Mouse (Mus musculus): ENCODE data around the gene Cbln1. TPM values are rescaled to one million over a fixed set of nuclear protein-coding genes. Genes with fewer than 3 reads are reported as not detected.

Gene Cbln1
- 1 to 10 TPM; 7.4 to 9.0 TPM for total RNA-seq (2021)
- long read RNA-seq, experiment 1, partial matches to known transcripts: 2 of 3 reads
- long read RNA-seq, experiment 1, other reads (novel, unspliced or antisense): 0 of 3 reads
- long read RNA-seq, experiment 2, partial matches to known transcripts: 1 of 1 reads
- long read RNA-seq, experiment 2, other reads (novel, unspliced or antisense): 0 of 1 reads

- peak; percentile 82 to 86 for DNase-seq (ENCODE audit: extremely low spot score in 1 of 2, low spot score in 2 of 2)
- intact Hi-C loops (cut with DNase I): loop anchor here (5.0 kb wide), 3 partner anchors 40 to 540 kb away; no protein-coding TSS in a partner anchor
- peak; percentile 54 for TF ChIP-seq CTCF (IDR thresholded peaks at IDR 0.05)
- no peak within 1 kb of the TSS for H3K27ac ChIP-seq
- H3K4me3 ChIP-seq: peak within 1 kb of the TSS; percentile 66
Measured at GRCm38 (mm10) chr8:87472271-87473236, at the start of gene Cbln1. TSS of gene Cbln1 (minus strand) at chr8:87472609.

- DNase-seq (ENCODE audit: extremely low spot score in 1 of 2, low spot score in 2 of 2): no peak
- no peak overlapping the region for H3K4me3 ChIP-seq
- H3K27ac ChIP-seq: no peak overlapping the region
- intact Hi-C loops (cut with DNase I): no loop called here
- no peak for TF ChIP-seq CTCF (IDR thresholded peaks at IDR 0.05)
Measured at GRCm38 (mm10) chr8:87517132-87517531, 44.7 kb upstream of the Cbln1 start.

GRCm38 (mm10) chr8:87513796-87514195 is 41.4 kb upstream of the Cbln1 start:
- Histone ChIP-seq H3K27ac (peak overlapping the region; percentile 36; the same call in 1 of the 2 replicates), H3K4me3 (no peak overlapping the region)
- TF ChIP-seq CTCF (IDR thresholded peaks at IDR 0.05): no peak
- intact Hi-C loops (cut with DNase I): loop anchor here (5.0 kb wide), 1 partner anchor 41 kb away; the partner anchor contains the start of gene Cbln1
- DNase-seq (ENCODE audit: extremely low spot score in 1 of 2, low spot score in 2 of 2): no peak

- intact Hi-C loops (cut with DNase I): loop anchor here (5.0 kb wide), 1 partner anchor 41 kb away; the partner anchor contains the start of gene Cbln1
- DNase-seq (ENCODE audit: extremely low spot score in 1 of 2, low spot score in 2 of 2): no peak
- no peak for TF ChIP-seq CTCF (IDR thresholded peaks at IDR 0.05)
- Histone ChIP-seq H3K27ac (peak overlapping the region; percentile 36; the same call in 1 of the 2 replicates), H3K4me3 (no peak overlapping the region)
Measured at GRCm38 (mm10) chr8:87513350-87513749, 40.9 kb upstream of the Cbln1 start.

GRCm38 (mm10) chr8:87512636-87513035 is 40.2 kb upstream of the Cbln1 start:
- intact Hi-C loops (cut with DNase I): loop anchor here (5.0 kb wide), 1 partner anchor 40 kb away; the partner anchor contains the start of gene Cbln1
- TF ChIP-seq CTCF (IDR thresholded peaks at IDR 0.05): no peak
- H3K27ac ChIP-seq: peak overlapping the region; percentile 28; the same call in 1 of the 2 replicates
- DNase-seq (ENCODE audit: extremely low spot score in 1 of 2, low spot score in 2 of 2): peak in 1 of 2 experiments; percentile 16
- no peak overlapping the region for H3K4me3 ChIP-seq

GRCm38 (mm10) chr8:87507046-87507445 is 34.6 kb upstream of the Cbln1 start:
- Histone ChIP-seq H3K27ac (no peak overlapping the region), H3K4me3 (no peak overlapping the region)
- intact Hi-C loops (cut with DNase I): no loop called here
- no peak for DNase-seq (ENCODE audit: extremely low spot score in 1 of 2, low spot score in 2 of 2)
- TF ChIP-seq CTCF (IDR thresholded peaks at IDR 0.05): no peak

- intact Hi-C loops (cut with DNase I): no loop called here
- no peak for TF ChIP-seq CTCF (IDR thresholded peaks at IDR 0.05)
- Histone ChIP-seq H3K27ac (no peak overlapping the region), H3K4me3 (no peak overlapping the region)
- DNase-seq (ENCODE audit: extremely low spot score in 1 of 2, low spot score in 2 of 2): no peak
Measured at GRCm38 (mm10) chr8:87504441-87504840, 32.0 kb upstream of the Cbln1 start.

GRCm38 (mm10) chr8:87502684-87503083 is 30.3 kb upstream of the Cbln1 start:
- intact Hi-C loops (cut with DNase I): no loop called here
- TF ChIP-seq CTCF (IDR thresholded peaks at IDR 0.05): no peak
- no peak for DNase-seq (ENCODE audit: extremely low spot score in 1 of 2, low spot score in 2 of 2)
- Histone ChIP-seq H3K27ac (no peak overlapping the region), H3K4me3 (no peak overlapping the region)

GRCm38 (mm10) chr8:87497641-87498040 is 25.2 kb upstream of the Cbln1 start:
- no peak for DNase-seq (ENCODE audit: extremely low spot score in 1 of 2, low spot score in 2 of 2)
- Histone ChIP-seq H3K27ac (no peak overlapping the region), H3K4me3 (no peak overlapping the region)
- TF ChIP-seq CTCF (IDR thresholded peaks at IDR 0.05): no peak
- intact Hi-C loops (cut with DNase I): no loop called here

GRCm38 (mm10) chr8:87496511-87496910 is 24.1 kb upstream of the Cbln1 start:
- DNase-seq (ENCODE audit: extremely low spot score in 1 of 2, low spot score in 2 of 2): no peak
- intact Hi-C loops (cut with DNase I): no loop called here

GRCm38 (mm10) chr8:87494862-87495261 is 22.5 kb upstream of the Cbln1 start:
- H3K4me3 ChIP-seq: no peak overlapping the region
- no peak for DNase-seq (ENCODE audit: extremely low spot score in 1 of 2, low spot score in 2 of 2)
- no peak for TF ChIP-seq CTCF (IDR thresholded peaks at IDR 0.05)
- intact Hi-C loops (cut with DNase I): no loop called here
- H3K27ac ChIP-seq: no peak overlapping the region

More at GRCm38 (mm10) chr8:87496511-87496910, 24.1 kb upstream of the Cbln1 start:
- Histone ChIP-seq H3K27ac (no peak overlapping the region), H3K4me3 (no peak overlapping the region)
- no peak for TF ChIP-seq CTCF (IDR thresholded peaks at IDR 0.05)

All from left cerebral cortex, adult 2 months (tissue).